Comparison of ENCODE assay signal across 15 mouse cellular contexts in genomic region chr4:27049226-27049625, GRCm38 (mm10).
"Had no signal": no experiment of that assay in that cellular context is flagged by ENCODE, and none has a peak within 500 bp of the region (broad histone marks: within the 10 kb centered on the region; RNA-seq: fewer than 3 reads in every experiment).

No protein-coding gene starts in this region.

- ATAC-seq: hindbrain, postnatal 0 days; intestine, embryonic 16.5 days; liver, embryonic 12.5 days had no signal

- DNase-seq: gastrocnemius, postnatal 14 days; gastrocnemius, postnatal 36 days; heart, adult 18-20 months; heart, postnatal 10 days; kidney, adult 11 months; kidney, adult 2 months; kidney, adult 9 months; kidney, postnatal 14 days; kidney, postnatal 36 days; layer of hippocampus, adult 9-11 months; layer of hippocampus, postnatal 36 days; left cerebral cortex, postnatal 4 days had no signal
